Mouse (Mus musculus) retina, adult 2 months (tissue): ENCODE data around the gene Psg18.
"Not testable (repeated sequence)": the region's sequence is repeated elsewhere in the genome, so short reads cannot be mapped to it uniquely, and the experiment has no call there.

Experiments
- DNase-seq: peaks from one replicate; pipeline ENCODE4 v3.0.0-alpha.2; 2012; ENCODE audit warnings: low read depth, low spot score

Psg18 gene

GRCm38 (mm10) chr7:18354909-18355308 lies at the start of gene Psg18:
TSS of gene Psg18 (minus strand) at chr7:18355009.
- DNase-seq = not testable (repeated sequence)

- DNase-seq = no peak
Observed at GRCm38 (mm10) chr7:18403407-18403806, 48.6 kb upstream of the Psg18 start.

- DNase-seq = no peak
Observed at GRCm38 (mm10) chr7:18402527-18403237, 47.9 kb upstream of the Psg18 start.

GRCm38 (mm10) chr7:18391483-18391882 lies 36.7 kb upstream of the Psg18 start:
- DNase-seq = not testable (repeated sequence)

- no peak for DNase-seq
Observed at GRCm38 (mm10) chr7:18378295-18378694, 23.5 kb upstream of the Psg18 start.

GRCm38 (mm10) chr7:18335411-18335810 lies 19.4 kb downstream of the Psg18 start:
- DNase-seq = not testable (repeated sequence)
